Mouse (Mus musculus): ENCODE measurements around the gene Mup3.

GRCm38 (mm10) chr4:62133706-62134105, 46.6 kb upstream of the Mup3 start:
- TF ChIP-seq CTCF (IDR thresholded peaks at IDR 0.05; ENCODE audit: insufficient read depth, low read depth, low read length) (no peak), POLR2A (IDR thresholded peaks at IDR 0.05; ENCODE audit: insufficient read depth, low read depth, low read length) (no peak)
